Mouse (Mus musculus): ENCODE measurements around the gene Tcp11l2.
A peak's percentile ranks its signal among the peaks of the same experiment; 100 is the strongest.

DNA sequence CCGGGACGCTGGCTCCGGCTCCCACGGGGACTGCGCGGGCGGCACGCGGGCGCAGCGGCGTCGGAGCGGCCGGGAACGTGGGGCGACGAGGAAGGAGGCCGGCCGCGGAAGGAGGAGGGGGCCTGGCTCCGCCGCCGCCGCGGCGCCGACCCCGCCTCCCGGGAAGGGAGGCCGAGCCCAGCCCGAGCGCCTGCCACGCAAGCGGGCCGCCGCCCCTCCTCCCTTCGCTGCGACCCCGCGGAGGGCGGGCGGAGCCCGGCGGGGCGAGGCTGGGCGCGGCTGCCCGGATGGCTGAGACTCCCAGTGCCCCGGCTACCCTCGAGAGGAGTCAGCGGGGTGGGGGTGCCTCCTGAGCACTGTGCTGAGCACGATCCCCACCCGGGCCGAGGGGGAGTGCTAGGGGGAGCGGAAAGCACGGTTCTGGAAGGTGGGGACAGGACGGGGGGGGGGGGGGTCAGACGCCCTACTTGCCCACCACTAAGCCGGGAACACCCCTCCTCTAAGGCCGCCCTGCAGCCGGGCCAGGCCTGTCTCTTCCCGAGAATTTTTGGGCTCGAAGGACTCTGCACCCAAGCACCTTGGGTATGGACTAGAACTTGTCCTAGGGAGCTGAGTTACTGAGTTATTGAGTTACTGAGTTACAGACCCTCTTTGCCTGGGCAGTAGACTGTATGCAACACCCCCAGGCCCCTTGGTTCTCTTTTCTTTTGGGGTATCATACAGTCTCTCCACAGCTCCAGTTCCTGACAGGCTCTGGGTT, 42.3 kb upstream of the Tcp11l2 start, which contains the start of gene Ckap4:
- TF ChIP-seq CTCF (IDR thresholded peaks at IDR 0.05; ENCODE audit: control insufficient read depth, insufficient read depth, insufficient replicate concordance, low read depth, low read length) = no peak
- TF ChIP-seq POLR2A (IDR thresholded peaks at IDR 0.05; ENCODE audit: control insufficient read depth, low read depth, low read length) = peak; percentile 31
